Mouse (Mus musculus) liver, embryonic 13.5 days (tissue): ENCODE results near the gene Ints14. TPM values are rescaled to one million over a fixed set of nuclear protein-coding genes. Genes with fewer than 3 reads are reported as not detected.

ENCODE experiments used
- microRNA-seq: library from miRNA; unstranded; fragments of <30 nt; microRNA quantifications from one replicate; pipeline ENCODE4, GENCODE M21; 2016
- polyA plus RNA-seq: library from polyadenylated mRNA; unstranded; fragments of >200 nt; fragmentation: Nextera tagmentation; extraction: Ambion mirVana; gene quantifications from 2 replicates; pipeline ENCODE4 v1.2.1, GENCODE M21; 2015

Gene Ints14
- polyA plus RNA-seq, 1 experiment from 2014 or later, result 29.9 TPM

Small RNA genes within 50 kb of the gene (microRNA-seq; reads per million reads assigned to microRNA genes)
- not detected for gene Gm25640

Other genes with a start within 250 kb of the Ints14 start
- gene Rab11a, start 223.1 kb upstream of the Ints14 start, polyA plus RNA-seq, result 254 and 265 TPM in 2 replicates
- gene Dennd4a, start 149.6 kb upstream of the Ints14 start, polyA plus RNA-seq, result 24.1 and 27.0 TPM in 2 replicates
- gene Slc24a1, start 9.3 kb upstream of the Ints14 start, polyA plus RNA-seq, result 0.06 and 0.08 TPM in 2 replicates
- gene Hacd3, start 60.8 kb downstream of the Ints14 start, polyA plus RNA-seq, result 55.7 and 69.5 TPM in 2 replicates
- 16.3 and 21.2 TPM in 2 replicates for gene Dpp8, start 71.5 kb downstream of the Ints14 start, polyA plus RNA-seq
- gene Igdcc4, start 140.6 kb downstream of the Ints14 start, polyA plus RNA-seq, result 3.8 and 4.6 TPM in 2 replicates
- 0.15 TPM in 2 replicates for gene Igdcc3, start 180.3 kb downstream of the Ints14 start, polyA plus RNA-seq
- gene Parp16, start 234.4 kb downstream of the Ints14 start, polyA plus RNA-seq, result 8.2 and 9.2 TPM in 2 replicates